Mouse (Mus musculus) midbrain, embryonic 12.5 days (tissue): Measurements from ENCODE around the gene Tmem95. TPM values are rescaled to one million over a fixed set of nuclear protein-coding genes. Genes with fewer than 3 reads are reported as not detected.
"Not testable (repeated sequence)": the region's sequence is repeated elsewhere in the genome, so short reads cannot be mapped to it uniquely, and the experiment has no call there.

Experiments
- ATAC-seq: fragments of 200-750 bp; cut with Nextera tagmentation; 2 replicates; pipeline ENCODE4 v1.8.0; 2017; ENCODE audit warnings: low read depth, moderate TSS enrichment, moderate library complexity; ENCODE audit not compliant: low FRiP score
- H3K27ac ChIP-seq: fragments of 300-500 bp; sonication (generic); replicated peaks from 2 replicates; pipeline ENCODE4 v1.5.1; 2016; ENCODE audit warnings: mild to moderate bottlenecking
- H3K27me3 ChIP-seq: fragments of 300-500 bp; sonication (generic); 2 replicates; pipeline ENCODE4 v1.6.1; 2016; ENCODE audit warnings: mild to moderate bottlenecking
- H3K36me3 ChIP-seq: fragments of 300-500 bp; sonication (generic); 2 replicates; pipeline ENCODE4 v1.6.1; 2016
- H3K4me1 ChIP-seq: fragments of 300-500 bp; sonication (generic); 2 replicates; pipeline ENCODE4 v1.6.1; 2016
- H3K4me2 ChIP-seq: fragments of 300-500 bp; sonication (generic); replicated peaks from 2 replicates; pipeline ENCODE4 v1.6.1; 2016; ENCODE audit warnings: mild to moderate bottlenecking, moderate library complexity
- H3K4me3 ChIP-seq: fragments of 300-500 bp; sonication (generic); 2 replicates; pipeline ENCODE4 v1.5.1; 2016; ENCODE audit warnings: mild to moderate bottlenecking
- H3K9ac ChIP-seq: fragments of 300-500 bp; sonication (generic); replicated peaks from 2 replicates; pipeline ENCODE4 v1.6.1; 2016; ENCODE audit warnings: mild to moderate bottlenecking, moderate library complexity
- H3K9me3 ChIP-seq: fragments of 300-500 bp; sonication (generic); 2 replicates; pipeline ENCODE4 v1.6.1; 2016; ENCODE audit warnings: mild to moderate bottlenecking
- WGBS: fragments of 180-500 bp; shearing (Covaris S2); methylation state at CpG from one replicate; pipeline ENCODE4 v1.1.7; 2016; 5-methylcytosine and 5-hydroxymethylcytosine counted together
- polyA plus RNA-seq: library from polyadenylated mRNA; unstranded; fragments of >200 nt; fragmentation: Nextera tagmentation; extraction: Ambion mirVana; gene quantifications from 2 replicates; pipeline ENCODE4 v1.2.1, GENCODE M21; 2016

Tmem95 gene
- polyA plus RNA-seq, 1 experiment from 2014 or later = not detected

DNA sequence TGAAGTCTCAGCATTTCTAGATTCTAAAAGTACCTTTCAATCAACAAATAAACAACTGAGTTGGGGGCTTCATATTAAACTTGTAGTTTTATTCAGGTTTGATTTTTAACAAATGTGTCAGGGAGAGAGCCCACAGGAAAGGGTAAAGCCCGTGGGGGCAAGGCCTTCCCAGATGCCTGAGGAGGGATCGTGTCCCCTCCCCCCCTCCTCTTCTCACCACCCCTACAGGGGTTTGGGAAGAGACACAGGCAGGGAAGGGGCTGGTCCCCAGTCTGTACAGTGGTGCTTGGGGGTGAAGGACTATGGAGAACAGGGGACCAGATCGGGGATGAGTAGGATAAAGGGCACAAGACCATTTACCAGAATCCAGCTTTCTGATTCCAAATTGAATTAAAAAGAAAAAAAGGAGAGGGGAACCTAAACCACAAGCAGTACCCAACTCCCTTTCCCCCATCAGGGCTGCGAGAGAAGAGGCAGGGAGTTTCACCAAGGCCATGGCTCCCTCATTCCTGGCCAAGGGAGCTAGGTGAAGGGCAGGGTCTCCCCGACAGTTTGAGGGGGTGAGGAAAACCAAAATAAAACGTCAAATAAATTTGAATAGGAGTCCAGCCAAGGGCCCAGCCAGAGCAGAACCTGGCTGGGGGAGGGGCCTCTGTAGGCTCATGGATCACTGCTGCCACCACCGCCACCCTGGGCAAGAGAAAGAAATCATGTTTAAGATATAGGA is 39.0 kb upstream of the Tmem95 start:
- 60% methylated on average over 7 of the region's 7 CpGs for WGBS
- not testable (repeated sequence) for H3K4me3 ChIP-seq, H3K9me3 ChIP-seq, H3K27ac ChIP-seq, H3K4me2 ChIP-seq, H3K9ac ChIP-seq, H3K27me3 ChIP-seq, ATAC-seq
- Histone ChIP-seq H3K4me1 (peaks cover 45% of the 10 kb centered on the region), H3K36me3 (peaks cover 57% of the 10 kb centered on the region)

DNA sequence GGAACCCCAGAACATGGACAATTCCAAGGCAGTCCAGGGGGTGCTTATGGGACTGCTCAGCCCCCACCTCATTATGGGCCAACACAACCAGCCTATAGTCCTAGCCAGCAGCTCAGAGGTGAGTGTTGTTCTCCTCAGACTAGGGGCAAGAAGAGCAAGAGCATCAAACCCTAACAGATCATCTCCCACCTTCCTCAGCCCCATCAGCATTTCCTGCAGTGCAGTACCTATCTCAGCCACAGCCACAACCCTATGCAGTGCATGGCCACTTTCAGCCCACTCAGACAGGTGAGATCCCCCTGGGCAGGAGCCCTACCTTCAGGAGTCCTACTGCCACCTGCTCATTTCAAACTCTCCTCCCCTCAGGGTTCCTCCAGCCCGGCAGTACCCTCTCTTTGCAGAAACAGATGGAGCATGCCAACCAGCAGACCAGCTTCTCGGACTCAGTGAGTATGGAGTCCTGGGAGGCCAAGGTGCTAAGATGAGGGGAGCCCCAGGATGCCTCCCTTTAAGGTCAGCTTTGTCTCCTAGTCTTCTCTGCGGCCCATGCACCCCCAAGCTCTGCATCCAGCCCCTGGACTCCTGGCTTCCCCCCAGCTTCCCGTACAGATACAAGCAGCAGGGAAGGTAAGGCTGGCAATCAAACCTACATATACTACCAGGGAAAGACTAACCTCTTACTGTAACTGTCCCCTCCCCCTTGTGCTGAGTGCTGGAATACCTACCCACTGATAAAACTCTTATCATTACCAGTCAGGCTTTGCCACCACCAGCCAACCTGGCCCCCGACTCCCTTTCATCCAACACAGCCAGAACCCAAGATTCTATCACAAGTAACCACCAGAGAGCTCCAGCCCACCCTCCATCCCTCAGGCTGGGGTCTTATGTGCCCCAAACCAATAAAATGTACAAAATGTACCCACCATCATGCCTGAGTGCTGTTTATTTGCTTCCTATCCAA is 38.1 kb upstream of the Tmem95 start:
- Histone ChIP-seq H3K4me2 (peak overlapping the region; percentile 99; the same call in 1 of the 2 replicates), H3K4me1 (peaks cover 45% of the 10 kb centered on the region), H3K36me3 (peaks cover 65% of the 10 kb centered on the region), H3K27ac (0 out of 2 replicates have a peak overlapping the region, but pooled peaks have one; percentile 8), H3K27me3 (no peaks in the 10 kb centered on the region), H3K9ac (no peak overlapping the region), H3K4me3 (0 out of 2 replicates have a peak overlapping the region, but pooled peaks have one; percentile 0), H3K9me3 (no peaks in the 10 kb centered on the region)
- WGBS = 70% methylated on average over 5 of the region's 5 CpGs
- no peak for ATAC-seq

DNA sequence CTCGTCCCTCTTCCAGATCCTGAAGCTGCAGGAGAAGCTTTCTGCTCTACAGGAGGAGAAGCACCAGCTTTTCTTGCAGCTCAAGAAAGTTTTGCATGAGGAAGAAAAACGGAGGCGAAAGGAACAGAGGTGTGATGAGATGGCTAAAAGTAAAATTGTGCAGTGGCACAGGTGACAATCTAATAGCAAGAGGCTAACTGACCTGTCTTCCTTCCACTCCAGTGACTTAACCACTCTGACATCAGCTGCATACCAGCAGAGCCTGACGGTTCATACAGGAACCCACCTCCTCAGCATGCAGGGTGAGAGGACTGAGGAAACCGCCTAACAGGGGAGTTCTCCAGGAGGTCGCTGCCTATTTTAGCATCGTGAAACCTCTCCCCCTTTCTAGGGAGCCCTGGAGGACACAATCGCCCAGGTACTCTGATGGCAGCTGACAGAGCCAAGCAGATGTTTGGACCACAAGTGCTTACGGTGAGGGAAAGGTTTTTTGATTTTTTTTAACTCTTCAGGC is 37.2 kb upstream of the Tmem95 start:
- H3K4me3 ChIP-seq = peak overlapping the region; percentile 92
- H3K36me3 ChIP-seq = peaks cover 75% of the 10 kb centered on the region
- 47% methylated on average over 9 of the region's 9 CpGs for WGBS
- H3K9ac ChIP-seq = peak overlapping the region; percentile 95
- H3K9me3 ChIP-seq = no peaks in the 10 kb centered on the region
- peaks cover 45% of the 10 kb centered on the region for H3K4me1 ChIP-seq
- peak overlapping the region; percentile 99 for H3K4me2 ChIP-seq
- no peaks in the 10 kb centered on the region for H3K27me3 ChIP-seq
- no peak for ATAC-seq
- no peak overlapping the region for H3K27ac ChIP-seq

DNA sequence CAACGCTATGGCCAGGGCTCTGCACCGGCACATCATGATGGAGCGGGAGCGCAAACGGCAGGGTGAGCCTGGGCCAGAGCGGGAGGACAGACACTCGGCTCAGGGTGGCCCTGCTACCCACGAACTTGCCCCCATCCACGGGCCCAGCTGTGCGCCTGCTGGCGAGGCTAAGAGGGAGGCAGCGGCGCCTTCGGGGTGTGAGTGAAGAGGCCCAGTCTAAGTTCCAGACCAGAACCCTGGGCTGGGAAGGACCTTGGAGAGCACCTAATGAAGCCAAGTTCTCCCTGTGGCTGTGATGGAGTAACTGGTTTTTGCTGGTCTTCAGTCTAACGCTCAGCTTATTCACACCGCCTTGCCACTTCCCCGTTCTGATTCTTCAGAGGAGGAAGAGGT is 36.5 kb upstream of the Tmem95 start:
- 1% methylated on average over 17 of the region's 17 CpGs for WGBS
- peak overlapping the region; percentile 95 for H3K9ac ChIP-seq
- no peak; the same call in 1 of the 2 replicates for ATAC-seq
- no peaks in the 10 kb centered on the region for H3K27me3 ChIP-seq
- peaks cover 40% of the 10 kb centered on the region for H3K4me1 ChIP-seq
- H3K4me2 ChIP-seq = peak overlapping the region; percentile 99
- H3K4me3 ChIP-seq = peak overlapping the region; percentile 92
- no peaks in the 10 kb centered on the region for H3K9me3 ChIP-seq
- H3K36me3 ChIP-seq = peaks cover 81% of the 10 kb centered on the region
- peak overlapping the region; percentile 87 for H3K27ac ChIP-seq

DNA sequence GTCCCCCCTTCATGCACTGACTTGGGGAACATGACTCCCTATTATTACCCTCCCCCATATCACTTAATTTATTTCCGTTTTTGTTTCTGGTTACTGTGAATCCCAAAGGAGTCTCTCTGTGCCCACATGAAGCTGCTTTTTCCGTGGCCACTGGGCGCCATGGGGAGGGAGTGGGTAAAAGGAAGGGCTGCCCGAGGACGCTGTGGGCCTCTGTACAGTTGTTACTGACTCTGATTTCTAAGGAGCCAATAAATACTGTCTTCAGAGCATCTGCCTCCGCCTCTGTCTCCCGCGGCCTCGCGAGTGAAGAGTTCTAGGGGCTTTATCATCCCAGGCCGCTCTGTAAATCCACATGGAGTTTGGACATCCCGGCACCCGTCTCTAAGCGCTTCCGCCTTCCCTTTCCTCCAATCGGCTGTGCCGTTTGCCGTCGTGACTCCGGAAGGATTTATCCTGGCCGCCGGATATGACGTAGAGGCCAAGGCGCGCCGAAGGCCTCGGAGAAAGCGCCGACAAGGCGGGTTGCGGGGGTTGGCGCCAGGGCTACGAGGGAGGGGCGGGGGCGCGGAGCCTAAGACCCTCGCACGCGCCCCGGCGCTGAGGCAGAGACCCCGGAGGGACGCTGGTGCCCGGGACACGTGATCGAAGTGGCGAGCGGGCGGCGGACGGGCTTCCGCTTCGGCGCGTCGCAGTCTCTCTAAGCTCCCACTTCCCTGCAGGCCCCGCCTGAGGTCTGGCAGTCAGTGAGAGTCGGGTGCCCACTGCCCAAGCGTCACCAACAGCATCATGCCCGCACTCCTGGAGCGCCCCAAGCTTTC is 35.9 kb upstream of the Tmem95 start, which contains the start of gene Gps2:
Gps2 (plus strand) TSS at position 335 of the 818 bp plus-strand sequence.
- no peaks in the 10 kb centered on the region for H3K9me3 ChIP-seq
- H3K27ac ChIP-seq = peak within 1 kb of the TSS; percentile 87
- ATAC-seq = peak; percentile 84
- peaks cover 34% of the 10 kb centered on the region for H3K4me1 ChIP-seq
- peak within 1 kb of the TSS; percentile 99 for H3K4me2 ChIP-seq
- H3K9ac ChIP-seq = peak within 1 kb of the TSS; percentile 95
- H3K27me3 ChIP-seq = no peaks in the 10 kb centered on the region
- 3% methylated on average over 59 of the region's 61 CpGs for WGBS
- H3K4me3 ChIP-seq = peak within 1 kb of the TSS; percentile 92
- H3K36me3 ChIP-seq = peaks cover 84% of the 10 kb centered on the region

DNA sequence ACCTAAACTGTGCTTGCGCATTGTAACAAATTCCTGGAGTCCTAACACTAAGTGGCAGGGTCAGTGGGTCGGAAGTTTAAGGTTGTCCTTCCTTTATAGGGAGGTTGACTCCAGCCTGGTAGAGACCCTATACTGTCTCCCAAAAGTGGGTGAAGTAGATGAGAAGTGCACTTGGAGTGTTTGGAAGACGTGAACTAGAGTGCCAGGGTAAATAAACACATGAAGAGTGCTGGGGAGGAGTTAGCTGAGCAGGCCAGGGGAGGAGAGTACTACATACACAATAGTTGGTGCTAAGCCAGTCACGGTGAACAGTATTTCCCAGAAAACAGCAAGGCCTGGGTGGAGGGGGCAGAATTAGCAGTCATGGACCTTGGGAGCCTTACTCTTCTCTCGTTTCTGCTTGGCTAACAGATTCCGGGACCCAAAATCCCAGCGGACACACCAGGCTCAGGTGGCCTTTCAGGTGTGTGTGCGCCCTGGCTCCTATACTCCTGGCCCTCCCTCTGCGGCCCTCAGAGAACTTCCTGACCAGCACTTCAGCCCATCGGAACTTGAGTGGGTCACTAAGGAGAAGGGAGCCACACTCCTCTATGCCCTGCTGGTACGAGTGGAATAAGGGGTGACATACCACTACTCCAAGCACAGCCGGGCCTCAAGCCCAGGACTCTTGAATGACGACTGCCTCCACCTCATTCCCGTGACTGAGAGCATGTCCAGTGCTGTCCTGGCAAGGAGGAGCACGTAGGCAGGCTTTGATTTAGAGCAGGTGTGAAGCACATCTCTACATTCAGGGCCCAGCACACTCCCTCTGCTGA is 35.1 kb upstream of the Tmem95 start:
- Histone ChIP-seq H3K9me3 (no peaks in the 10 kb centered on the region), H3K36me3 (peaks cover 84% of the 10 kb centered on the region), H3K4me3 (peak overlapping the region; percentile 92), H3K9ac (peak overlapping the region; percentile 95), H3K4me2 (peak overlapping the region; percentile 99), H3K4me1 (peaks cover 32% of the 10 kb centered on the region), H3K27me3 (no peaks in the 10 kb centered on the region), H3K27ac (peak overlapping the region; percentile 87)
- 77% methylated on average over 15 of the region's 15 CpGs for WGBS
- peak; percentile 35; the same call in 1 of the 2 replicates for ATAC-seq

DNA sequence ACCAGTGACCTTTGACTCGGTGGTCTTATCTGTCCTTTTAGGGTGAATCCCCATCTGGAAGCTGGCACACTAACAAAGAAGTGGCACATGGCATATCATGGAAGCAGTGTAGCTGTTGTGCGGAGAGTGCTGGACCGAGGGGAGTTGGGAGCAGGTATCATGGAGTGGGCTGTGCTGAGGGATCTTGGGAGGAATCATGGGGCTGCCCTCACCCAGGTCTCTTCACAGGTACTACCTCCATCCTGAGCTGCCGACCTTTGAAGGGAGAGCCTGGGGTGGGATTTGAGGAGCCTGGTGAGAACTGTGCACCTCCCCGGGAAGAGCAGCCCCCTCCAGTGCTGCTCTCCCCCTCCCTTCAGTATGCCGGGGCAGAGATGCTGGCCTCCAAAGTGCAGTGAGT is 33.9 kb upstream of the Tmem95 start:
- H3K9me3 ChIP-seq = no peaks in the 10 kb centered on the region
- 94% methylated on average over 6 of the region's 6 CpGs for WGBS
- no peak overlapping the region for H3K27ac ChIP-seq
- ATAC-seq = no peak
- peaks cover 84% of the 10 kb centered on the region for H3K36me3 ChIP-seq
- no peak overlapping the region for H3K4me2 ChIP-seq
- H3K4me1 ChIP-seq = peaks cover 32% of the 10 kb centered on the region
- no peak overlapping the region for H3K4me3 ChIP-seq
- H3K9ac ChIP-seq = no peak overlapping the region
- no peaks in the 10 kb centered on the region for H3K27me3 ChIP-seq

DNA sequence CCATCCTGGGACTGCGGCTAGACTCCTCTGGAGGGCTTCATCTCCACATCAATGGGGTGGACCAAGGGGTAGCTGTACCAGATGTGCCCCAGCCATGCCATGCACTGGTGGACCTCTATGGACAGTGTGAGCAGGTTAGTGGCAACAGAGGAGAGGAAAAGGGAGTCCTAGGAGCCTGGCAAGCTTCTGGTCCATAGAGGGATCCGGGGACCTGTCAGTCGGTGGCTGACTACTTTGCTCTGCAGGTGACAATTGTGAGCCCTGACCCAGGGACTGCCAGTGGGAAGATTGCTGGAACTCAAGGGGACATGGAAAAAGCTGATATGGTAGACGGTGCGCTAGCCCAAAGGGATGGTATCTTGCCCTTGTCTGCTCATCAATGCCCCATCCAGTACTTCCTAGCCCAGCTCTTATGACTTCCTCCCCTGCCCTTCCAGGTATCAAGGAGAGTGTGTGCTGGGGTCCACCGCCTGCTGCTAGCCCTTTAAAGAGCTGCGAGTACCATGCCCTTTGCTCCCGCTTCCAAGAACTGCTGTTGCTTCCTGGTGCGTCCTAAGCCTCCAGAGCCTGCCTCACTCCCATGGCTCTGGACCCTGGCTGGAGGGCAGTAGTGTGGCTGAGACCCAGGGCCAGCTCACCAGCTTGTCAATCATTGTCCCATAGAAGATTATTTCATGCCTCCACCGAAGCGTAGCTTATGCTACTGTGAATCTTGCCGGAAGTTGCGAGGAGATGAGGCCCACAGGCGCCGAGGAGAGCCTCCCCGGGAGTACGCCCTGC is 33.2 kb upstream of the Tmem95 start:
- H3K9me3 ChIP-seq = no peaks in the 10 kb centered on the region
- WGBS = 94% methylated on average over 17 of the region's 17 CpGs
- H3K4me2 ChIP-seq = no peak overlapping the region
- H3K27me3 ChIP-seq = no peaks in the 10 kb centered on the region
- no peak for ATAC-seq
- peaks cover 84% of the 10 kb centered on the region for H3K36me3 ChIP-seq
- H3K4me3 ChIP-seq = no peak overlapping the region
- H3K27ac ChIP-seq = no peak overlapping the region
- peaks cover 27% of the 10 kb centered on the region for H3K4me1 ChIP-seq
- no peak overlapping the region for H3K9ac ChIP-seq

DNA sequence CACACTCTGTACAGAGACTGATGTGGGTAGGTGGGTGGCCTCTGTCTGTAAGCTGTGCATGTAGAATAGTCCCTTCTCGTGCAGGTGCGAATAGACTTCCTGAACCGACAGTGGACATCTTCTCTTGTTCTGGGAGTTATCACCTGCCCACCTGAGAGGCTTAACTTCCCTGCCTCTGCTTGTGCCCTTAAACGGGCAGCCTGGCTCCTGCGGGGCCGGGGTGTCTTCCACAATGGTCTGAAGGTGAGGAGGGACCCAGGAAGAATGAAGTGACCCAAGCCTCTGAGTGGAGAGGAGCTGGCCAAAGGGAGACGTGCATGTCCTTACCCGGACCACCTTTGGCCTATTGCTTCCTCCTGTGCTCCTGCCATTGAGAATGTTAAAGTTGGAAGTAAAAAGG is 32.4 kb upstream of the Tmem95 start:
- H3K4me1 ChIP-seq = peaks cover 19% of the 10 kb centered on the region
- no peak for ATAC-seq
- H3K27ac ChIP-seq = no peak overlapping the region
- no peaks in the 10 kb centered on the region for H3K9me3 ChIP-seq
- 94% methylated on average over 8 of the region's 8 CpGs for WGBS
- 0 out of 2 replicates have a peak overlapping the region, but pooled peaks have one; percentile 1 for H3K9ac ChIP-seq
- no peak overlapping the region for H3K4me3 ChIP-seq
- no peak overlapping the region for H3K4me2 ChIP-seq
- no peaks in the 10 kb centered on the region for H3K27me3 ChIP-seq
- H3K36me3 ChIP-seq = peaks cover 84% of the 10 kb centered on the region

DNA sequence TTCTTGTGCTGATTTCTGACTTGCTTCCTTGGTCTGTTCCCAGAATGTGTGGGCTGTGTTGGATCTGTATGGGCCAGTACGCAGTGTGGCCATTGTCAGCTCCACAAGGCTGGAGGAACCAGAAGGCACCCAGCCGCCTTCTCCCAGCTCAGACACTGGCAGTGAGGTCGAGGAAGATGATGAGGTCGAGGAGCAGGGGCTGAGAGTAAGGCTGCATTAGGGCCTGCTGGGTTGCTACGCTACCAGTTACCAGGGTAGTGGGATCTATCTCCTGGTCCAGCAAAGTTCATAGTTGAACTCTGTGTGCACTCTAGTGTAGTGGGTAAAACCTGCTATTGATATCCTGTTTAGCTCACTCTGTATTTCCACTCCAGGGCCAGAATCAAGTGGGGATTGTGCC is 31.4 kb upstream of the Tmem95 start:
- no peaks in the 10 kb centered on the region for H3K27me3 ChIP-seq
- H3K9me3 ChIP-seq = no peaks in the 10 kb centered on the region
- H3K9ac ChIP-seq = no peak overlapping the region
- peaks cover 9% of the 10 kb centered on the region for H3K4me1 ChIP-seq
- H3K36me3 ChIP-seq = peaks cover 92% of the 10 kb centered on the region
- H3K27ac ChIP-seq = no peak overlapping the region
- H3K4me3 ChIP-seq = no peak overlapping the region
- no peak overlapping the region for H3K4me2 ChIP-seq
- WGBS = 90% methylated on average over 5 of the region's 5 CpGs
- ATAC-seq = no peak
